Mouse (Mus musculus) midbrain, embryonic 10.5 days (tissue): ENCODE measurements around the gene Nppc. TPM values are rescaled to one million over a fixed set of nuclear protein-coding genes. Genes with fewer than 3 reads are reported as not detected.
A peak's percentile ranks its signal among the peaks of the same experiment; 100 is the strongest.

Experiments used
- DNase-seq: peaks from one replicate; pipeline ENCODE4 v3.0.0-alpha.2; 2017; ENCODE audit warnings: low spot score
- H3K27ac ChIP-seq: fragments of 300-500 bp; sonication (generic); replicated peaks from 2 replicates; pipeline ENCODE4 v1.5.1; 2016; ENCODE audit warnings: mild to moderate bottlenecking
- H3K27me3 ChIP-seq: fragments of 300-500 bp; sonication (generic); 2 replicates; pipeline ENCODE4 v1.6.1; 2016; ENCODE audit warnings: low read depth, mild to moderate bottlenecking; ENCODE audit not compliant: poor library complexity, severe bottlenecking
- H3K36me3 ChIP-seq: fragments of 300-500 bp; sonication (generic); 2 replicates; pipeline ENCODE4 v1.6.1; 2016; ENCODE audit warnings: mild to moderate bottlenecking, moderate library complexity
- H3K4me1 ChIP-seq: fragments of 300-500 bp; sonication (generic); 2 replicates; pipeline ENCODE4 v1.6.1; 2016
- H3K4me3 ChIP-seq: fragments of 300-500 bp; sonication (generic); 2 replicates; pipeline ENCODE4 v1.5.1; 2016; ENCODE audit warnings: mild to moderate bottlenecking, moderate library complexity
- H3K9me3 ChIP-seq: fragments of 300-500 bp; sonication (generic); replicated peaks from 2 replicates; pipeline ENCODE4 v1.6.1; 2016; ENCODE audit warnings: mild to moderate bottlenecking
- WGBS: fragments of 180-500 bp; shearing (Covaris S2); methylation state at CpG from one replicate; pipeline ENCODE4 v1.1.7; 2016; 5-methylcytosine and 5-hydroxymethylcytosine counted together
- polyA plus RNA-seq: library from polyadenylated mRNA; unstranded; fragments of >200 nt; fragmentation: Nextera tagmentation; extraction: Ambion mirVana; gene quantifications from 2 replicates; pipeline ENCODE4 v1.2.1, GENCODE M21; 2016

Nppc gene
- 0.94 and 1.9 TPM in 2 replicates for polyA plus RNA-seq

GRCm38 (mm10) chr1:86670279-86671038 is at the start of gene Nppc:
Gene Nppc, minus strand, starts transcription at chr1:86670571.
- DNase-seq, result peak; percentile 77
- Histone ChIP-seq H3K27me3 (peaks cover 80% of the 10 kb centered on the region), H3K27ac (peak within 1 kb of the TSS; percentile 71), H3K9me3 (no peaks in the 10 kb centered on the region), H3K4me1 (peaks cover 16% of the 10 kb centered on the region), H3K36me3 (no peaks in the 10 kb centered on the region), H3K4me3 (peak within 1 kb of the TSS; percentile 71)
- WGBS, result 4% methylated on average over 59 of the region's 59 CpGs

DNA sequence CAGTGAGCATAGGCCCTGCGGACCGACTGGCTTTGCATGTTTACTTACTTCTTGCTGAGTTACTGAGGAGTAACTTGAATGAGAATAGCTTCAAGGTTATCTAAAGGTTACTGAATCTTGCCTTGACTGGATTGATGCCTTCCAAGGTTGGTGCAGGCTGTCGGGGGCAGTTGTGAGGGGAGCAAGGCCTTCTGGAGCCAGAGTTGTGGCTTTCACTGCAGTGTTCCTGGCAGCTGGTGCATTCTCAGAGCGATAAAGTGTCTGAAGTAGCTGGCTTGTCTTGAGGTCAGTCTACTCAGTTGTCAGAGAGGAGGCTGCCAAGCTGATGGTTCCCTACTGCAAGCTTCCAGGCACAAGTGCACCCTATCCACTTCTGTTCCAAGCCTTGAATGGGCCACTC is 49.0 kb upstream of the Nppc start:
- Histone ChIP-seq H3K36me3 (no peaks in the 10 kb centered on the region), H3K4me3 (no peak overlapping the region), H3K27ac (no peak overlapping the region), H3K9me3 (no peaks in the 10 kb centered on the region), H3K27me3 (no peaks in the 10 kb centered on the region), H3K4me1 (no peaks in the 10 kb centered on the region)
- no peak for DNase-seq
- whole genome bisulfite sequencing, result 93% methylated on average over 4 of the region's 4 CpGs

- H3K27me3 ChIP-seq, result no peaks in the 10 kb centered on the region
- H3K27ac ChIP-seq, result no peak overlapping the region
- no peak for DNase-seq
- no peaks in the 10 kb centered on the region for H3K36me3 ChIP-seq
- no peaks in the 10 kb centered on the region for H3K9me3 ChIP-seq
- 83% methylated on average over 1 of the region's 1 CpGs for WGBS
- H3K4me3 ChIP-seq, result no peak overlapping the region
- H3K4me1 ChIP-seq, result no peaks in the 10 kb centered on the region
These were observed 47.8 kb upstream of the Nppc start for GRCm38 (mm10) chr1:86718190-86718589.

GRCm38 (mm10) chr1:86713054-86713453 is 42.7 kb upstream of the Nppc start:
- H3K36me3 ChIP-seq, result no peaks in the 10 kb centered on the region
- 89% methylated on average over 4 of the region's 4 CpGs for WGBS
- H3K4me1 ChIP-seq, result no peaks in the 10 kb centered on the region
- no peak overlapping the region for H3K27ac ChIP-seq
- H3K9me3 ChIP-seq, result no peaks in the 10 kb centered on the region
- no peak overlapping the region for H3K4me3 ChIP-seq
- no peaks in the 10 kb centered on the region for H3K27me3 ChIP-seq
- DNase-seq, result no peak

DNA sequence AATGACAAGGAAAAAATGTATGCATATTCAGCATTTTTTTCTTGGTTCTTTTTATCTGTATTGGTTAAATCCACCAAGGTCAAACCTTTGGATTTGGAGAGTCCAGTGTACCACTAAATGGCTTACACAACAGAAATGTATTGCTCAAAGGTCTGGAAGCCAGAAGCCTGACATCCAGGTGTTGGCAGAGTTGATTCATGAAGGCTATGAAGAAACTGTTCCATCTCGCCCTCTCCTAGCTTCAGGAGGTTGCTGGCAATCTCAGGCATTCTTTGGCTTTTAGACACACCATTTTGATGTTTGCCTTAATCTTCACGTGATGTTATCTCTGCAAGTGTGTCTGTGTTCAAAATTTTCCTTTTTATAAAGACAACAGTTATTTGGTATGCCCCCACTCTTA is 41.7 kb upstream of the Nppc start:
- Histone ChIP-seq H3K27me3 (no peaks in the 10 kb centered on the region), H3K27ac (no peak overlapping the region), H3K36me3 (no peaks in the 10 kb centered on the region), H3K4me3 (no peak overlapping the region), H3K4me1 (no peaks in the 10 kb centered on the region), H3K9me3 (no peaks in the 10 kb centered on the region)
- 87% methylated on average over 2 of the region's 2 CpGs for WGBS
- no peak for DNase-seq

DNA sequence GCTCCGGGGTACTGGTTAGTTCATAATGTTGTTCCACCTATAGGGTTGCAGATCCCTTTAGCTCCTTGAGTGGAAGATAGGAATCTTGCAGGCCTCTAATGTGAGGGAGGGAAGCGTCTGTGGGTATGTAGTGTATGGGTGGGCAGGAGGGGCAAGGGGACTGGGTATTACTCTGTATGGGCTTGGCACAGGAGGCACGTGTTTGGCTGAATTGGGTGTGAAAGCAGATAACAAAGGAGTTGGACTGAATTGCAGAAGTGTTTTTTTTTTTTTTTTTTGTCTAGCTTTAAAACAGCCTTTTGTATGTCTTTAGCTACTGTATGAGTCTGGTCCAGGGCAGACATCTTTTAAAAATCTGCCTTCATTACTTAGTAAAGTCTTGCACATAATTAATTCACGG is 39.2 kb upstream of the Nppc start:
- H3K9me3 ChIP-seq, result no peaks in the 10 kb centered on the region
- no peak for DNase-seq
- H3K27ac ChIP-seq, result no peak overlapping the region
- WGBS, result 90% methylated on average over 4 of the region's 4 CpGs
- no peaks in the 10 kb centered on the region for H3K36me3 ChIP-seq
- peaks cover 11% of the 10 kb centered on the region for H3K4me1 ChIP-seq
- H3K27me3 ChIP-seq, result no peaks in the 10 kb centered on the region
- H3K4me3 ChIP-seq, result no peak overlapping the region

- WGBS, result 88% methylated on average over 3 of the region's 3 CpGs
- H3K36me3 ChIP-seq, result no peaks in the 10 kb centered on the region
- no peaks in the 10 kb centered on the region for H3K9me3 ChIP-seq
- no peaks in the 10 kb centered on the region for H3K27me3 ChIP-seq
- no peak overlapping the region for H3K27ac ChIP-seq
- no peak overlapping the region for H3K4me3 ChIP-seq
- H3K4me1 ChIP-seq, result peaks cover 26% of the 10 kb centered on the region
- no peak for DNase-seq
These were observed 35.1 kb upstream of the Nppc start for GRCm38 (mm10) chr1:86705461-86705860.

- Histone ChIP-seq H3K36me3 (no peaks in the 10 kb centered on the region), H3K4me3 (peak overlapping the region; percentile 95), H3K27ac (peak overlapping the region; percentile 97), H3K4me1 (peaks cover 26% of the 10 kb centered on the region), H3K27me3 (no peaks in the 10 kb centered on the region), H3K9me3 (no peaks in the 10 kb centered on the region)
- WGBS, result under 1% methylated on average over 27 of the region's 27 CpGs
- no peak for DNase-seq
These were observed 33.6 kb upstream of the Nppc start for GRCm38 (mm10) chr1:86703965-86704326.

DNA sequence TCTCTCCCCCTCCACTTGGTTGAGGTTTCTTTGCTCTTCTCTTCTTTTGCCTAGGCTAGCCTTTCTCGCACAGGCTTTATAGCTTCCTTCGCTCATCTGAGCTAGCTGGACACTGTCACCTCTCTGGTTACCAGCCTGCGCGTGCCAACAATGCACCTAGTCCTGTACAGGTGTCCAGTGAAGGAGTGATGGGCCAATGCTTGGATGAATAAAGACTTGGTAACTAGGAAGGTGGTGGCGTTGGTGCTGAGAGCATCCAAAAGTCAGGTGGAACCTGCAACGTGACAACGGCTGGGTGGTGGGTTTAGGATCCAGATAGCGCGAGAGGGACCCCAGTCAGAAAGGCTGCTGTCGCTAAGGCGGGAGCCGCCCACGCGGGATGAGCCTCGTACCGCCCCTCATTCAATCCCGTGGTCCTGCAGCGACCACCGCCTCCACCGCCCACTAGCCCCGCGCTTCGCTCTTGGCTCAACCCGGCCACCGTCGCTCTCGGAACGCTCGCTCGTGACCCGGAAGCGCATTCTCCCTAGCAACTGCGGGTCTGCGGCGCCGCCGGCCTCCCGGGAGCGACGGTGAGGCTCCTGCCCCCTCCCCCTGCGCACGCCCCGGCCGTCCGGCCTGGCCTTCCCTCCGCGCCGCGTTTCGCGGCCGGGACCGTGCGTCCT is 33.1 kb upstream of the Nppc start, which contains the start of gene Dis3l2:
Gene Dis3l2, plus strand, starts transcription at position 509 of the 665 bp plus-strand sequence.
- Histone ChIP-seq H3K27me3 (no peaks in the 10 kb centered on the region), H3K4me1 (peaks cover 26% of the 10 kb centered on the region), H3K36me3 (no peaks in the 10 kb centered on the region), H3K27ac (peak within 1 kb of the TSS; percentile 97), H3K4me3 (peak within 1 kb of the TSS; percentile 95), H3K9me3 (no peaks in the 10 kb centered on the region)
- WGBS, result 3% methylated on average over 53 of the region's 54 CpGs
- DNase-seq, result peak; percentile 93

DNA sequence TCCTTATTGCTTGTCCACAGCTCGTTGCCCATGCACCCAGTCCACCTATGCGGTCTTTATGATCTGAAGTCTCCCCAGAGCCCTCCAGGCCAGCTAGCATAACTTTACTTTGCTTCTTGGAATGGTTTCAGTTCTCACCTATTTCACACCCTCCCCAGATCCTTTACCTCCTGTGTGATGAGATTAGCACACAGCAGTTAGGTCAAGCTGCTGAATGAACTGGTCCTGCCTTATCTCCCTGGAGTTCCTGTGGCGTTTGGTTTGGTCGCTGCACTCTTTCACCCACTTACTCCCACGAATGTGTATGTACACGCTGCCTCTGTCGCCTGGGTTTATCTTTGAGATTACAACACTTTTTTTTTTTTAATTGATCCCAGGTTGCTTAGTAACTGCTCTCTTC is 30.0 kb upstream of the Nppc start:
- Histone ChIP-seq H3K27me3 (no peaks in the 10 kb centered on the region), H3K27ac (no peak overlapping the region), H3K9me3 (no peaks in the 10 kb centered on the region), H3K36me3 (no peaks in the 10 kb centered on the region), H3K4me1 (peaks cover 23% of the 10 kb centered on the region), H3K4me3 (no peak overlapping the region)
- no peak for DNase-seq
- WGBS, result 69% methylated on average over 7 of the region's 7 CpGs

DNA sequence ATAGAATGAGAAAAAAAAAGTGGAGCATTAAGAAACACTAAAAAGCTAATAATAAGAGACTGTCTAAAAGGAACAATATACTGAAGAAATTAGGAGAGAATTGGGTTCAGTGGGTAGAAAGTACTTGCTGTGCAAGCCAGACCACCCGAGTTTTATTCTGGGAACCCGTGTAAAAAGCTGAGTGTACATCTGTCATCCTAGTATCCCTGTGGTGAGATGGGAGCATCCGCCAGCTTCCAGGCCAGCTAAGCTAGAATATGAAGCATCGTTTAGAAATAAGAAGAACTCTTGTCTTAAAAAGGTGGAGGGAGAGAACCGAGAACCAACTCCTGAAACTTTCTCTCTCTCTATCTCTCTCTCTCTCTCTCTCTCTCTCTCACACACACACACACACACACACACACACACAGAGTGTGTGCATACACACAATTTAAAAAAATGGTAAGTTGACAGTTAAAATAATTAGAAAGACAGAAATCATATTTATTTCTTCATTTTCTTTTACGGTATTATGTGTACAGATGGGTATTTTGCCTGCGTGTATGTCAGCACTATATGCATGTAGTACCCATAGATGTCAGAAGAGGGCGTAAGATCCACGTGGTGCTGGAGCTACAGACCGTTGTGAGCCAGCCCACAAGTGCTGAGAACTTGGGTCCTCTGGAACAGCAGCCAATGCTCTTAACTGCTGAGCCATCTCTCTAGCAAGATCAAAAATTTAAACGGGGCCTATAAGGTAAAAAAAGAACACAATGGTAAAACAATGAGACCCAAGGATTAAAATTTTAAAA is 29.2 kb upstream of the Nppc start:
- Histone ChIP-seq H3K4me3 (no peak overlapping the region), H3K27ac (no peak overlapping the region), H3K4me1 (peaks cover 15% of the 10 kb centered on the region), H3K27me3 (no peaks in the 10 kb centered on the region), H3K9me3 (no peaks in the 10 kb centered on the region), H3K36me3 (no peaks in the 10 kb centered on the region)
- WGBS, result 66% methylated on average over 11 of the region's 11 CpGs
- no peak for DNase-seq

DNA sequence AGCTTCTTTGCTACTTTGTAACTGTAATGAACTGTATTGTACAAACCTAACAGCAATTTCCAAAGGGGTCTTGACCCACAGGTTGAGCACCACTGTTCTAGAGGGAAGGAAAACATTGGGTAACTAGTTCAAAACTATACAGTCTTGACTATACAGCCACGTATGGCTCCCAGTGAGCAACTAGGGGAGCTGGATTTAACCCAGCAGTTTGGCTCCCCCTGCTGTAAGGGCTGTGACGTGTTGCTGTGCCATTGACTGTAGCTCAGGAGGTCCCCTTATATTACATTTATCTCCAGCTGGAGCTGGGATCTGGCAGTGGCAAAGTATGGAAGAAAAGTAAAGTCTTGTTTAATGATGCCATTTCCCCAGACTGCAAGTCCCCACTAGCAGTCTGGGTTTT is 28.4 kb upstream of the Nppc start:
- H3K36me3 ChIP-seq, result no peaks in the 10 kb centered on the region
- 37% methylated on average over 2 of the region's 2 CpGs for WGBS
- H3K4me1 ChIP-seq, result peaks cover 10% of the 10 kb centered on the region
- DNase-seq, result no peak
- H3K9me3 ChIP-seq, result no peaks in the 10 kb centered on the region
- no peak overlapping the region for H3K4me3 ChIP-seq
- no peak overlapping the region for H3K27ac ChIP-seq
- no peaks in the 10 kb centered on the region for H3K27me3 ChIP-seq

GRCm38 (mm10) chr1:86696948-86697347 is 26.6 kb upstream of the Nppc start:
- WGBS, result 46% methylated on average over 7 of the region's 7 CpGs
- Histone ChIP-seq H3K4me3 (no peak overlapping the region), H3K27me3 (no peaks in the 10 kb centered on the region), H3K9me3 (no peaks in the 10 kb centered on the region), H3K27ac (no peak overlapping the region), H3K4me1 (no peaks in the 10 kb centered on the region), H3K36me3 (no peaks in the 10 kb centered on the region)
- no peak for DNase-seq
